Mouse (Mus musculus) spleen, postnatal 14 days (tissue): ENCODE results near the gene Pla2g16.

Source experiments
- DNase-seq, 2 experiments: peaks; one replicate each; pipeline ENCODE4 v3.0.0; 2021 to 2022; ENCODE audit warnings: low spot score in 2 of 2

Pla2g16 gene

DNA sequence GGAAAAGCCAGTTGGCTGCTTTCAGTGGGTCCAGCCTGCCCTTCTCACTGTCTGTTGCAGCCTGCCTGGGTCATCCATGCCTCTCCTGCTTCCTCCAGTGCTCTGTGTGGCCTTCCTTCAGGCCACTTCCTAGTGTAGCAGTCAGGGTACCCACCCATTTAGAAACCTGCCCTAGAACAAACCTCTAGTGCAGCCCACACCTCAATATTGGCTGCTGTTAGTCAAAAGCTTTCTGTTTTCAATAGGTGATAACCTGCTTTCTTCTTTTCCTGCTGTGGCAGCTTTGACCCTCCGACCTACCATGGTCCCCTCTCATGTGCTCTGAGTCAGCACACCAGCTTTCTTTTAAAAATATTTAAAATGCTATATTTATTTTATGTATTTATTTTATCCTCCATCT, 7.2 kb downstream of the Pla2g16 start:
- no peak for DNase-seq

DNA sequence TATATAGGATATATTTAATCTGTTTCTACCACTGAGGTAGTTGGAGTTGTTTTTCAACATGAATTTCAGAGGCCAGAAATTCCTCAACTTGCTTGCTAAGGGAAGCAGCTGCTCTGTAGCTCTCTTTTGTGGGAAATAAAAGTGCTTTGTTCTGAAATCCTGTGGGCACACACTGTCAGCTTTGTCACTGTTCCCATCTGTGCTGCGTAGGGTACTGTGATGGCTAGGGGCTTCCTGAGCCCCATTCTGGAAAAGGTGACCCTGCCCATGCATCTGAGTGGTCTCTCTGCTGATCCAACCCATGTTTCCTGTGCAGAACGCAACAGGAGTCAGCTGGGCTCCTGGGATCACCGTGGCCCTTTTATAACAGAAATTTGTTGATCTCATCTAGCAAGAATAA, 9.6 kb downstream of the Pla2g16 start:
- DNase-seq = no peak

- no peak for DNase-seq
These were observed 11.1 kb downstream of the Pla2g16 start for GRCm38 (mm10) chr19:7568364-7568763.

DNA sequence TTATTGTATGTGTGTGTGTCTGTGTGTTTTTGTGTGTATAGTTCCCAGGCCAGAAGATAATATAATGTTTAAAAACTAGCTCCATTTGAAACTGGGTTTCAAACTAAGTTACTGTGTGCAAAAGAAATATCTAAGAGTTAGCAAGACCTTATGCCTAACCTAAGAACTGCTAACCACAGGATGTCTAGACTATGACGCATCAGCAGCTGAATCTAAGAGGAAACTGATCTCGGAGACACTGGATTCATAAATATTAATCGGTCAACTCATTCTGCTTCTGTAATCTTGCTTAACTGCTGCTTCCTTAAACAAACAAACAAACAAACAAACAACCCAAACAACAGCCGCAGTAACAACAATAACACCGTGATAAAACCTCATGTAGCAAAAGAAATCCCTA, 12.4 kb downstream of the Pla2g16 start:
- DNase-seq = no peak

GRCm38 (mm10) chr19:7576180-7576579, 18.9 kb downstream of the Pla2g16 start:
- no peak for DNase-seq

DNA sequence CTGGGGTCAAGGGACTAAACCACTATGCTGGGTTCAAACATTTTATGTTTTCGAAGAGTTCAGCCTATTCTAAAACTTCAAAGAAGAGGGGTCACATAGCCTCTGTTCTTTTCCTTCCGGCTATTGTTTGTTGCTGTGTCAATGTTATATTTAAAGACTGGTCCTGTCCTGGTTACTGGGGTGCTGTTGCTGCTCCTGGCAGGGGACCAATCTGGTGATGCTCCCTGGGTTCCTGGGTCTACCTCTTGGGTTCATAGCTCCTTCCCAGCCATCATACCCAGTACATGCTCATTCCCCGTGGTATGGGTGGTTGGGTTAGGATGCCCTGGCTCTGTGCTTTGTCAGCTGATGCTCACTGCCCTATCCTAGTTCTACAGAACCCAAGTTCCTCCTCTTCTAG, 20.5 kb downstream of the Pla2g16 start:
- no peak for DNase-seq

- no peak for DNase-seq
These were observed 23.8 kb downstream of the Pla2g16 start for GRCm38 (mm10) chr19:7581042-7581441.

GRCm38 (mm10) chr19:7583101-7583500, 25.8 kb downstream of the Pla2g16 start:
- no peak for DNase-seq

GRCm38 (mm10) chr19:7583599-7583998, 26.3 kb downstream of the Pla2g16 start:
- no peak for DNase-seq

DNA sequence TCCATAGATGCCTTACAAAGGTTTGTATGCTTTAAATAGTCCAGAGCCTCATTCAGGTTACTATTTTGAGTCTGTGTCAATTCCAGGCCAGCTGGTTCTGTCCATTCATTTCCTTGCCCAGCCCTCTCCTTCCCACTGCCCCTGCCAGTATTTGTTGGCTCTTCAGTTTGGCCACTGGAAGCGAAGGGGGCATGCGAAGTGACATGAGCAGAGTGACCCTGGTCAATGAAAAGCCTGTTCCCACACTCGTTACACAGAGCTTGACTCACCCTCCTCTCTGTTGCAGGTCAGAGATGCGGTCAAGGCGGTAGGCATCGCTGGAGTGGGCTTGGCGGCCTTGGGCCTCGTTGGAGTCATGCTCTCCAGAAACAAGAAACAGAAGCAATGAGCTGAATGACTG, 28.0 kb downstream of the Pla2g16 start:
- no peak for DNase-seq

DNA sequence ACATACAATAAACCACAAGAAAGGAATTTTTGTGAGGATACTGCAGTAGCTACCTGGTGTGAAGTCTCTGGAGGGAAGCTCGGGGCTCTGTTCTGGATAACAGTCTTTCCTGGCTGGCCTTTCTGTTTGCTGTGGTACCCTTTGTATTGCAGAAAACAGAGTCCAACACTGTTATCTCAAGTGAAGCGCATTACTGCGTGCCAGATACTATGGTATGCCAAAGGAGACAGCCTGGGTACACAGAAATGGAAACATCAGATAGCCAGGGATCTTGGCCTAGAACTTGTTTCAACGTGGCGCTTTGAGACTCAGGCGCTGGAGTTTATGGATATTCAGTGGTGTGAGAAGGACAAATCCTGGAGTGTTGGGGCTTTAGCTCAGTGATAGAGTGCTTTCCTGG, 28.5 kb downstream of the Pla2g16 start:
- no peak for DNase-seq

- DNase-seq = no peak
These were observed 33.5 kb downstream of the Pla2g16 start for GRCm38 (mm10) chr19:7590795-7591194.

DNA sequence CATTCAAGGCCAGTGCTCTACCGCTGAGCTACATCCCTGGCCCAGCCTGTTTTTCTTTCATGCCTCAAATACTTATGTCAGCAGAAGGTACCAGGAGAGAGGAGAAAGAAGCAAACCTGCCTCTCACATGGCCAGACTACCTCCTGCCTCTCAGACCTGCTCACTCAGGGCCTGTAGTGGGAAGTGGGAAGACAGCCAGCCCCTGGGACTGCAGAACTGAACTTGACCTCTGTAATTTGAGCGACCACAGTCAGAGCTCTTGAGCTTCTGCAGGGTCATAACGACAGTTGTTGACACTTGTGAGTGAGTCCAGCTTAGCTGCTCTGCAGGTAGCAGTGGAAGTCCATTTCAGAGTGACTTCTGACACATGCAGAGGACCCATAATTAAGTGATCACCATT, 34.8 kb downstream of the Pla2g16 start:
- DNase-seq = no peak

GRCm38 (mm10) chr19:7595534-7595933, 38.3 kb downstream of the Pla2g16 start:
- no peak for DNase-seq

DNA sequence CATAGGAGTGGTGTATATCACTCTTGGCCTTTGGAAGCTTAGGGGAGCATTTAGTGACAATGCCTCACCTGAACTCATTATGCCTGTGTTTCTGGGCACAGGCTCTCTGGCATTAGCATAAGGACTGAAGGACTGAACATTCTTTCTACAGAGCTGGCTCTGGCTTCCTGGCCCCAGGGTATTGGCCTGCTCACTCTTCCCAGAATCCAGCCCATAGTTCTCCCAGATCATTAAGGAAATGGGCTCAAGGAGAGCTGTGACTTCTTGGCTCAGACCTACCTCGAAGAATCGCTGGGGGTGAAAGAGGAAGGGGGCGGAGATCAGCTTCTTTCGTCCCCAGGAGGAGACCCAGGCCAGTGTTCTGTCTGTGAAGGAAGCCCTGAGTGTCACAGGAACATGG, 41.2 kb downstream of the Pla2g16 start:
- DNase-seq = no peak

GRCm38 (mm10) chr19:7601551-7601950, 44.3 kb downstream of the Pla2g16 start:
- no peak for DNase-seq

DNA sequence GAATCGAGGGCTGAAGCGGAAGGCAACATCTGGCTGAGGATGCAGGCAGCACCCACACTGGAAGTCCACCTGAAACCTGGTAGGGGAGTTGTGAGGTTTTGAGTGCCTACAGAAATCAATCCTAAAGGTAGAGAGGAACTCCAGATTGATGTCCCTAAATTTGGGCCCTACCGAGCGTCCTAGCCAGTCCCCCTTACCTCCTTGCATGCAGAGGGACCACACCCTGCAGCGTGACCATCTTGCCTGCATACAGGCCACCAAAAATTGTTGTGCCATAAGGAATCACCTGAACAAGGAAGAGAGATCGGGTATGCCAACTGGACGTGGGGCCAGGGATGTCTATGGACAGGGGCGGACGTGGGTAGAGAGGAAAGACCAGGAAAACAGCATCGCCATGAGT, 46.8 kb downstream of the Pla2g16 start:
- no peak for DNase-seq

GRCm38 (mm10) chr19:7605013-7605412, 47.8 kb downstream of the Pla2g16 start:
- no peak for DNase-seq

GRCm38 (mm10) chr19:7605930-7606783, 48.9 kb downstream of the Pla2g16 start:
- no peak for DNase-seq

DNA sequence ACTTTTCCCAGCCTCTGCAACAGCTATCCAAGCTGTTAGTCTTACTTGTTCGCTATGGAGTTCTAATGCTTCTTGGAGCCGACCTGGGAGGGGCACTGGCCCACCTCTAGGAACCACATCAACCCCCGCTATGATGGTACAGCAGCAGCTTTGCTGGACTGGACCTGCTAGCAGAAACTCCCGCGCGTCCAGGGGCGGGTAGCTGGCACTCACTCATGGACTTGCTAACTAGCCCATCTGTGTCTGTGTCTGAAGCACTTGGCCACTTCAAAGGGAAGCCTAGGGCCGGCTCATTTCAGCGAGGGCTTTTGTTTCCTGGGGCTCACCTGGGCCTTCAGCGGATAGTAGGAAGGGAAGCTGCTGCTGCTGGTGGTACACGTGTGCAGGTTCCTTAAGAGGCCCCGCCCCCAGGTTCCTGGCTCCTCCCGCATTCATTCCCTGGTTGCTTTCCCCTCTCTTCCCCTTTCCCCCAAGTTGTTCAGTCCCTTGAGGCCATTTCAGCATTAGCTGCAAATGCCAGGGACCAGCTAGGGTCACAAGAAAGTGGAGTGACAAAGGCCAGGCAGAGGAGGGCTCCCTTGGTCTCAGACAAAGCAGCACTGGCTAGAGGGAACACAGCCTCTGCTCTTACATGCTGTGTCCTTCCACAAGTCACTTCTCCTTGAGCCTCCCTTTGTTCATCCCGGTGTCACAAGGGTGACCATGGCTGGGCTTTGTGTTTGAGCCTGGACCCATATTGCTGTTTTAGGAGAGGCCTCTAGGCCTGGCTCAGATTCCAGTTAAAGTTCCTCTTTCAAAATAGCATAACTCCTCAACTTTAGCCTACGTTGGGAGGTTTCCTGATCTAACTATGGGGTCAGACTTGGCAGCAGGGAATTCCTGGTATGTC, 49.8 kb downstream of the Pla2g16 start, which contains the start of gene Lgals12:
Gene Lgals12, minus strand, starts transcription at position 393 of the 889 bp plus-strand sequence.
- DNase-seq = no peak

- no peak for DNase-seq
These were observed 50.5 kb downstream of the Pla2g16 start for GRCm38 (mm10) chr19:7607690-7608201.

GRCm38 (mm10) chr19:7611942-7612757, 54.9 kb downstream of the Pla2g16 start, which contains the start of gene Hrasls5:
Gene Hrasls5, plus strand, starts transcription at chr19:7612541.
- no peak for DNase-seq
